Mouse (Mus musculus): ENCODE measurements around the gene Amh.

- TF ChIP-seq CTCF (IDR thresholded peaks at IDR 0.05; ENCODE audit: extremely low read depth, insufficient read depth, insufficient read length, insufficient replicate concordance) (no peak), POLR2A (IDR thresholded peaks at IDR 0.05; ENCODE audit: low read depth, low read length) (no peak; the same call in 1 of the 2 replicates)
Measured at GRCm38 (mm10) chr10:80798150-80799006, 6.7 kb upstream of the Amh start, which contains the start of the genes Sf3a2 and Plekhj1.

All from spleen, adult 2 months (tissue).